Mouse (Mus musculus) limb, embryonic 13.5 days (tissue): ENCODE results near the gene Samsn1. TPM values are rescaled to one million over a fixed set of nuclear protein-coding genes. Genes with fewer than 3 reads are reported as not detected.

Experiments
- ATAC-seq: fragments of 200-750 bp; cut with Nextera tagmentation; 2 replicates; pipeline ENCODE4 v1.8.0; 2017; ENCODE audit warnings: low read depth, moderate number of reproducible peaks, moderate TSS enrichment; ENCODE audit not compliant: low FRiP score
- H3K27ac ChIP-seq: fragments of 300-500 bp; sonication (generic); 2 replicates; pipeline ENCODE4 v1.5.1; 2015; ENCODE audit warnings: inconsistent platforms, mild to moderate bottlenecking, moderate library complexity
- H3K27me3 ChIP-seq: fragments of 300-500 bp; sonication (generic); 2 replicates; pipeline ENCODE4 v1.6.1; 2015; ENCODE audit warnings: mild to moderate bottlenecking, inconsistent platforms
- H3K36me3 ChIP-seq: fragments of 300-500 bp; sonication (generic); 2 replicates; pipeline ENCODE4 v1.6.1; 2015; ENCODE audit warnings: inconsistent platforms, mild to moderate bottlenecking, moderate library complexity
- H3K4me1 ChIP-seq: fragments of 300-500 bp; sonication (generic); 2 replicates; pipeline ENCODE4 v1.6.1; 2015; ENCODE audit warnings: inconsistent platforms
- H3K4me2 ChIP-seq: fragments of 300-500 bp; sonication (generic); replicated peaks from 2 replicates; pipeline ENCODE4 v1.6.1; 2015; ENCODE audit warnings: inconsistent platforms, mild to moderate bottlenecking, moderate library complexity
- H3K4me3 ChIP-seq: fragments of 300-500 bp; sonication (generic); 2 replicates; pipeline ENCODE4 v1.5.1; 2015; ENCODE audit warnings: moderate library complexity, mild to moderate bottlenecking, inconsistent platforms
- H3K9ac ChIP-seq: fragments of 300-500 bp; sonication (generic); 2 replicates; pipeline ENCODE4 v1.6.1; 2015; ENCODE audit warnings: mild to moderate bottlenecking, inconsistent platforms
- H3K9me3 ChIP-seq: fragments of 300-500 bp; sonication (generic); 2 replicates; pipeline ENCODE4 v1.6.1; 2016; ENCODE audit warnings: inconsistent platforms
- WGBS: fragments of 180-500 bp; shearing (Covaris S2); methylation state at CpG from one replicate; pipeline ENCODE4 v1.1.7; 2015; 5-methylcytosine and 5-hydroxymethylcytosine counted together
- polyA plus RNA-seq: library from polyadenylated mRNA; unstranded; fragments of >200 nt; fragmentation: Nextera tagmentation; extraction: Ambion mirVana; gene quantifications from 2 replicates; pipeline ENCODE4 v1.2.1, GENCODE M21; 2015

Samsn1 gene
- polyA plus RNA-seq, 1 experiment from 2014 or later = 2.0 TPM

- H3K4me1 ChIP-seq = no peaks in the 10 kb centered on the region
- 87% methylated on average over 3 of the region's 3 CpGs for WGBS
- no peaks in the 10 kb centered on the region for H3K36me3 ChIP-seq
- ATAC-seq = no peak
- no peak overlapping the region for H3K4me3 ChIP-seq
- H3K9me3 ChIP-seq = no peaks in the 10 kb centered on the region
- H3K4me2 ChIP-seq = no peak overlapping the region
- H3K27ac ChIP-seq = no peak overlapping the region
- no peak overlapping the region for H3K9ac ChIP-seq
- no peaks in the 10 kb centered on the region for H3K27me3 ChIP-seq
Observed at GRCm38 (mm10) chr16:75899885-75900620, 122.0 kb downstream of the Samsn1 start.

- H3K36me3 ChIP-seq = no peaks in the 10 kb centered on the region
- no peak for ATAC-seq
- H3K9ac ChIP-seq = no peak overlapping the region
- no peak overlapping the region for H3K27ac ChIP-seq
- 72% methylated on average over 4 of the region's 4 CpGs for WGBS
- H3K9me3 ChIP-seq = no peaks in the 10 kb centered on the region
- H3K4me1 ChIP-seq = no peaks in the 10 kb centered on the region
- H3K4me3 ChIP-seq = no peak overlapping the region
- no peaks in the 10 kb centered on the region for H3K27me3 ChIP-seq
- H3K4me2 ChIP-seq = no peak overlapping the region
Observed at GRCm38 (mm10) chr16:75897828-75898367, 124.2 kb downstream of the Samsn1 start.

DNA sequence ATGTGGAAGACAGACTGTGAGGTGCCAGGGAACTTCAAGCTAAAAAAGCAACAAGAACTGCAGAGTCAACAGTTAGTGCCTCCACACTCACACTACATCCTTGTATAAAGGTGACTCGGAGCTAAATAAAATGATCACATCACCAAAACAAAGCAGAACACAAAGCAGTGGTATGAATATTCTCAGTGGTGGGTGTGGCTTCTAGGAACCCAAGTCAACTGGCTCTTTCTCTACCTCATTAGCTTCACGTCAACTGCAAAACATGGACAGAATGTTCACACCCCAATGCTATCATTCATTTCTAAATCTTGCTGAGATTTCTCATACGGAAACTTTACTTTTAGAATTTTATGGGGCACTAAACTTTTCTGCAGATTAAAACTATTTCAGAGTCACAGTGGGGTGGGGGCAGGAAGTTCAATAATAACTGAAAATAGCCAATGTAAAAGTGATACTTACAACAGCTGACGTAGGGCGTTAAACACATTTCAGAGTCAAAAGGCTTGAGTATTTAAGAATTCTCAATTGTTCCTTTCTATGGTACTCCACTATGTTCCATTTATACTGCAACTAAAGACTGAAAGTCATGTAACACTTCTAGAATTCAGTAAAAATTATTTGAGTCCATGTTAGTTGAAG lies 127.7 kb downstream of the Samsn1 start:
- no peak overlapping the region for H3K27ac ChIP-seq
- no peak for ATAC-seq
- H3K4me1 ChIP-seq = no peaks in the 10 kb centered on the region
- no peak overlapping the region for H3K9ac ChIP-seq
- H3K27me3 ChIP-seq = no peaks in the 10 kb centered on the region
- 76% methylated on average over 5 of the region's 5 CpGs for WGBS
- H3K36me3 ChIP-seq = no peaks in the 10 kb centered on the region
- H3K4me2 ChIP-seq = no peak overlapping the region
- no peak overlapping the region for H3K4me3 ChIP-seq
- no peaks in the 10 kb centered on the region for H3K9me3 ChIP-seq

DNA sequence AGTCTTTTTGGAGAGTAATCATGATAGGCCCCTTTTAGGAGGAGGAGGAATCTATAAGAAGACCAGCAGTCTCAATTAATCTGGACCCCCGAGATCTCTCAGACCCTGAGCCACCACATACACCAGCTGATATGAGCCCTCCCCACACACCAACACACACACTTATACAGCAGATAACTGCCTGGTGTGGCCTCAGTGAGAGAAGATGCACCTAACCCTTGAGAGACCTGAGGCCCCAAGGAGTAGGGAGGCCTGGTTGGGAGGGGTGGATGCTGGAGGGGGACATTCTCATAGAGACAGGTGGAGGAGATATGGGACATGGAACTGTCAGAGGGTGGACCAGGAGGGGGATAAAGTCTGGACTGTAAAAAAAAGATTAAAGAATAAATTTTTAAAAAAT lies 128.6 kb downstream of the Samsn1 start:
- no peak for ATAC-seq
- Histone ChIP-seq H3K4me2 (no peak overlapping the region), H3K27me3 (no peaks in the 10 kb centered on the region), H3K27ac (no peak overlapping the region), H3K9me3 (no peaks in the 10 kb centered on the region), H3K4me1 (no peaks in the 10 kb centered on the region), H3K9ac (no peak overlapping the region), H3K4me3 (no peak overlapping the region), H3K36me3 (no peaks in the 10 kb centered on the region)
- WGBS = 84% methylated on average over 1 of the region's 1 CpGs

DNA sequence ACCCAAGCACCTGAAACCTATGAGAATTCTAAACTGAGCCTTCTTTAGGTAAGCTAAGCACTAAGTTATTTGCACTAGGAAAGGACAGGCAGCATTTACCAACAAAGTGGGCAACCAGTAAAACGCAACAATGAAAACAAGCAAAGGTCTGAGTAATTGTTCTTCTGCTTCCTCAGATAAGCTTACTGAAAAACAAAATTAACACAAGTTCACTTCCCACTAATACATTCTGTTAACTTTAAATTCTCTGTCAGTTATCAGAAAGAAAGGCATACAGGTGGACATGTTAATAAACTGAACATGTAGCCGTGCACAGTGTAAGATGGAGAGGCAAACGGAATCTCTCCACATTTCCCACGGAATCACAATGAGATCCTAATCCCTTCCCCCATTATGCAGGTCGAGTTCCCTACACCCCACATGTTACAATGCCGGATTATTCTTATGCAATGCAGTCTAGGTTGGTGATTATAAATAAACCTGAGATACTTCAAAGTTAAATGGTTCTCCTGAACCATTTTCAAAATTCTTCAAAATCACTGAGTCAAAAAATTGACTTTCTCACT lies 132.9 kb downstream of the Samsn1 start:
- H3K9ac ChIP-seq = no peak overlapping the region
- H3K4me2 ChIP-seq = no peak overlapping the region
- H3K36me3 ChIP-seq = no peaks in the 10 kb centered on the region
- H3K9me3 ChIP-seq = no peaks in the 10 kb centered on the region
- ATAC-seq = no peak
- no peak overlapping the region for H3K4me3 ChIP-seq
- H3K27me3 ChIP-seq = no peaks in the 10 kb centered on the region
- WGBS = 74% methylated on average over 6 of the region's 6 CpGs
- no peaks in the 10 kb centered on the region for H3K4me1 ChIP-seq
- H3K27ac ChIP-seq = no peak overlapping the region

- no peaks in the 10 kb centered on the region for H3K36me3 ChIP-seq
- 81% methylated on average over 6 of the region's 6 CpGs for WGBS
- no peak overlapping the region for H3K27ac ChIP-seq
- no peak overlapping the region for H3K4me2 ChIP-seq
- no peaks in the 10 kb centered on the region for H3K4me1 ChIP-seq
- H3K9me3 ChIP-seq = no peaks in the 10 kb centered on the region
- H3K9ac ChIP-seq = no peak overlapping the region
- no peak overlapping the region for H3K4me3 ChIP-seq
- ATAC-seq = no peak
- no peaks in the 10 kb centered on the region for H3K27me3 ChIP-seq
Observed at GRCm38 (mm10) chr16:75887203-75887602, 134.9 kb downstream of the Samsn1 start.

DNA sequence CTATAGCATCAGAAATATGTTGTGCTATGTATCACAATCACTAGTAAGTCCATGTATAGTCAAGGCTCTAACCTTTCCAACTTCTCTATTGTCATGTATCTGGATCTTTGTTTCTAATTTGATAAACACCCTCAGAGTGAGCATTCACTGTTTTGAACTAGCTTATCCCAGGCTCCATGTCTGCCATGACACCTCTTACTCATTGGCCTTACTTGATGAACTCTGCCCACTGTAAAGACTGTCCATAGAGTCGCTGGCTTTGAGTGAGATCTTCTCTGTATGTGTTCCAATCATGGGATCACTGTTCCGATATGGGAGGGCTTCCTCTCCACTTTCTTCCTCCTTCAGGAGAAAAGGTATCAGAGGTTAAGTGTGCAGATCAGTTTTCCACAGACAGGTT lies 143.2 kb downstream of the Samsn1 start:
- H3K36me3 ChIP-seq = no peaks in the 10 kb centered on the region
- no peak overlapping the region for H3K27ac ChIP-seq
- no peaks in the 10 kb centered on the region for H3K27me3 ChIP-seq
- H3K4me2 ChIP-seq = no peak overlapping the region
- peaks cover 4% of the 10 kb centered on the region; the same call in 1 of the 2 replicates for H3K4me1 ChIP-seq
- no peaks in the 10 kb centered on the region for H3K9me3 ChIP-seq
- WGBS = 80% methylated on average over 2 of the region's 2 CpGs
- H3K4me3 ChIP-seq = no peak overlapping the region
- no peak overlapping the region for H3K9ac ChIP-seq
- ATAC-seq = no peak

- WGBS = 46% methylated on average over 3 of the region's 3 CpGs
- no peak overlapping the region for H3K4me3 ChIP-seq
- H3K4me2 ChIP-seq = no peak overlapping the region
- no peaks in the 10 kb centered on the region for H3K36me3 ChIP-seq
- peaks cover 4% of the 10 kb centered on the region; the same call in 1 of the 2 replicates for H3K4me1 ChIP-seq
- ATAC-seq = no peak
- no peak overlapping the region for H3K27ac ChIP-seq
- no peaks in the 10 kb centered on the region for H3K9me3 ChIP-seq
- H3K27me3 ChIP-seq = no peaks in the 10 kb centered on the region
- no peak overlapping the region for H3K9ac ChIP-seq
Observed at GRCm38 (mm10) chr16:75877170-75877569, 144.9 kb downstream of the Samsn1 start.

- H3K36me3 ChIP-seq = no peaks in the 10 kb centered on the region
- H3K27ac ChIP-seq = no peak overlapping the region
- no peak for ATAC-seq
- H3K9ac ChIP-seq = no peak overlapping the region
- WGBS = 63% methylated on average over 4 of the region's 4 CpGs
- H3K4me2 ChIP-seq = no peak overlapping the region
- peaks cover 4% of the 10 kb centered on the region; the same call in 1 of the 2 replicates for H3K4me1 ChIP-seq
- no peaks in the 10 kb centered on the region for H3K9me3 ChIP-seq
- H3K27me3 ChIP-seq = no peaks in the 10 kb centered on the region
- no peak overlapping the region for H3K4me3 ChIP-seq
Observed at GRCm38 (mm10) chr16:75875896-75876295, 146.2 kb downstream of the Samsn1 start.

DNA sequence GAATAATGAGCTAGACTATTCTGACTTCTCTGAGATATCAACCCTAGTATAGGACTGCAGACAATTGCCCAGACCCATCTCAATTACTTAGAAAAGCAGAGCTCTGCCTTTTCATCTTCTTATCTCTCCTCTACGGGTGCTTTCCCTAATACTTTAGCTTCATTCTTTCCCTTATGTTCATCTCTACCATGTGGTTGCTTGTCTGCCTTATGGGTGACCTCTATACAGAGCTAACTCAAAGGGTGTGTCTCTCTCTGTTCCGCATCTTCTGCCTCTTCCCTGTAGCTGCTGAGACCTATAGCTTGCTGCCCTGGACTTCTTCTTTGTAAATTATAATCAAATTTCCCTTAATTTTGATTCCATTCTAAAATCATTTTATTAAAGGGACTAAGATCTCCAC lies 147.6 kb downstream of the Samsn1 start:
- no peak overlapping the region for H3K4me2 ChIP-seq
- no peak overlapping the region for H3K4me3 ChIP-seq
- no peak overlapping the region for H3K9ac ChIP-seq
- no peaks in the 10 kb centered on the region for H3K27me3 ChIP-seq
- ATAC-seq = no peak
- H3K4me1 ChIP-seq = peaks cover 4% of the 10 kb centered on the region; the same call in 1 of the 2 replicates
- no peaks in the 10 kb centered on the region for H3K9me3 ChIP-seq
- H3K27ac ChIP-seq = no peak overlapping the region
- WGBS = 80% methylated on average over 2 of the region's 2 CpGs
- no peaks in the 10 kb centered on the region for H3K36me3 ChIP-seq

DNA sequence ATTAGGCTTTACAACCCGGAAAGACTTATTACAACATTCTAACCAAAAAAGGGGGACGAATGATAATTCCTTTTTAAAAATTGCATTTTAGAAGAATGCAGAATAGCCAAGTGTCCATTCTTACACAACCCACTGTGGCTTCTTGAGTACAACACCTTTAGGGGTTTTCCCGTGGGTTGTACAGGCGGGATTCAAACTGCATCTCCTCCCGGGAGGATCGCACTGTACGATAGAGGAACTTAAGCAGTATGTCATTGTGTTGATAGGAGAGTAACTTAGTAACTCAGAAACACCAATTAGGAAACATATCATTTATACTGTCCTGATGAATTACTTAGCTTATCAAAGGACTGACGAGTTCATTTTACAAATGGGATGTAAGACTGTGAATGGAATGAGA lies 149.8 kb downstream of the Samsn1 start:
- no peaks in the 10 kb centered on the region for H3K36me3 ChIP-seq
- peaks cover 3% of the 10 kb centered on the region; the same call in 1 of the 2 replicates for H3K4me1 ChIP-seq
- H3K9me3 ChIP-seq = no peaks in the 10 kb centered on the region
- no peak overlapping the region for H3K4me2 ChIP-seq
- no peak overlapping the region for H3K27ac ChIP-seq
- no peak overlapping the region for H3K4me3 ChIP-seq
- WGBS = 83% methylated on average over 8 of the region's 8 CpGs
- H3K27me3 ChIP-seq = no peaks in the 10 kb centered on the region
- H3K9ac ChIP-seq = no peak overlapping the region
- no peak for ATAC-seq

- ATAC-seq = no peak
- WGBS = 87% methylated on average over 6 of the region's 6 CpGs
- H3K4me3 ChIP-seq = no peak overlapping the region
- no peaks in the 10 kb centered on the region for H3K36me3 ChIP-seq
- no peak overlapping the region for H3K9ac ChIP-seq
- H3K4me2 ChIP-seq = no peak overlapping the region
- no peak overlapping the region for H3K27ac ChIP-seq
- no peaks in the 10 kb centered on the region for H3K9me3 ChIP-seq
- H3K4me1 ChIP-seq = no peaks in the 10 kb centered on the region
- no peaks in the 10 kb centered on the region for H3K27me3 ChIP-seq
Observed at GRCm38 (mm10) chr16:75867400-75867799, 154.7 kb downstream of the Samsn1 start.
